Mouse (Mus musculus) heart, postnatal 36 days (tissue): ENCODE data around the gene Rnpep. TPM values are rescaled to one million over a fixed set of nuclear protein-coding genes. Genes with fewer than 3 reads are reported as not detected.

Experiments
- DNase-seq, 2 experiments: peaks; one replicate each; pipeline ENCODE4 v3.0.0; 2021 to 2022
- intact Hi-C: fragments of 180-260 bp; cut with DNase I; formaldehyde crosslinking; loops from one replicate; pipeline ENCODE4 v1.15.1; 2025
- total RNA-seq, 2 experiments: library from RNA; stranded (reverse); gene quantifications; 2 replicates each; pipeline ENCODE4 v1.2.3; 2021

The Rnpep gene
- 10 to 100 TPM; 20.5 to 26.7 TPM for total RNA-seq

DNA sequence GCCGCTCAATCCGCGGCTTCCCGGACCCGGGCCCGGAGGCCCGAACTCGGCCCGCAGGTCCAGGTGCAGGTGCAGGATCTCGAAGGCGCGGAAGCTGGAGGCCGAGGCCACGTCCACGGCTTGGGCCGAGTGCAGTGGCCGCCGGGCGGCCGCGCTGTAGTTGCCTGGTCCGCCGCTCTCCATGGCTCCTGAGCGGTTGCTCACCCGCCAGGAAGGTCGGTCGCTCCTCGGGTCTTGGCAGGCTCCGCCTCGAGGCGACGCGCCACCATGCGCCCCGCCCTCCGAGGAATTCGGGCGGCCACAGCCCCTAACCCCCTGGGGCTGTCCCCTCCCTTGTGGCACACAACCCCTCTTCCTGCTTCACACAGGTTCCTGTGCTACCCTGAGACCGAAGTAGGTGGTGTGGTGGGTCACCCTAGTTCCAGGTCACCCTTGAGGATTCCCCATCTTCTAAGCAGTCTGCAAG is at the start of gene Rnpep:
Rnpep (minus strand) TSS at position 259 of the 466 bp plus-strand sequence.
- intact Hi-C loops = loop anchor here (1.0 to 2.0 kb wide), 2 partner anchors 29 to 85 kb away; partner anchors contain the start of gene Timm17a

DNA sequence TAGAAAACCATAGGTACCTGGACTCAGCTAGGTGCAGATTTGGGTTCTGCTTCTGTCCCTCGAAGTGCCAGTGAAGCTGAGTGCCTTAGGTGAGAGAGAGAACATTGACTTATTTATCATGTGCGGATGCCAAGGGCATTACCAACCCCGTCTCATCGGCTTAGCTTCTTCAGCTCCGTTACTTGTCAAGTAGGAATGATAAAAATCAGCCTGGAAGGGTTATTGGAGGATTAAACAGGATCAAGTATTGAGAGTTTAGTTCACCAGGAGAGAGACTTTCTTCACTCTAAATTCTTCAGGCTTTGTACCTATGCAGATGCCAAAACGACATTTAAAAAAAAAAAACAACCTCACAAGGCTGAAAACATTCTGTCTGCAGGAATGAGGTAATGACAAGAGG is 46.7 kb upstream of the Rnpep start:
- DNase-seq = no peak
- intact Hi-C loops = no loop called here

More for the DNA sequence above, at the start of gene Rnpep:
- peak; percentile 74 to 83 for DNase-seq

DNA sequence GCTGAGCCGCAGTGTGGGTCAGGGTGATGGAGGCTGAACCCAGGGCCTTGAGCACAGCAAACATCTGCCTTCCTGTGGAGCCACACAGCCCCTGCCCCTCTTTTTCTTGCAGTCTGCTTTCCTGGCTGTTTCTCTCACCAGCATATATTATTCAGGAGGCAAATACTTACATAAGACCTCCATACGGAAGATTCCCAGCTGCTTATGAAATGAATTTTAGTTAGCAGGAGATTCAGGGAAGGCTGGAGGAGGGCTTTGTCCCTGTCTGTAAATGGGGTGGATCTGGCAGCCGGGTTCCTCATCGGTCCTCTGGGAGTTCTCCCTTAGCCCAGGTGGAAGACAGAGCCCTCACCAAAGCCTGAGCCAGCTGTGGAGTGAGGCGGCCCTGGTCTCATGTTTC is 44.5 kb upstream of the Rnpep start:
- no peak for DNase-seq
- intact Hi-C loops = no loop called here

DNA sequence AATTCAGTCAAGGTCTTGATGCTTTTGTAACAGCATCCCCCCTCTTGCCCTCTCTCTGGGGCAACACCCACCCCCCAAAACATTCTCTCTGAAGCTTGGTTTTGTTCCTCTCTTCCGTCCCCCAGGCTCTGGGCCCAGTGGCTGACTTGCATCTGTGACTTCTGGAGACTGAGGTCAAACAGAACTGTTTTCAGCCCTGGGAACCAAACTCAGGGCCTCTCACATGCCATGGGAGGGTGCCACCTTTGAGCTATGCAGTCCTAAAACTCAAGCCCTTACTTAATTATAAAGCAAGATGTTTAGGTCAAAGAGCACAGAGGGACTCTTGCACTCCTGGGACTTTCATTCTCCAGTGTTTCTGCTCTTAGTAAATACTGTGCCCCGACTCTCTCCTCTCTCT is 42.0 kb upstream of the Rnpep start:
- intact Hi-C loops = no loop called here
- DNase-seq = no peak

DNA sequence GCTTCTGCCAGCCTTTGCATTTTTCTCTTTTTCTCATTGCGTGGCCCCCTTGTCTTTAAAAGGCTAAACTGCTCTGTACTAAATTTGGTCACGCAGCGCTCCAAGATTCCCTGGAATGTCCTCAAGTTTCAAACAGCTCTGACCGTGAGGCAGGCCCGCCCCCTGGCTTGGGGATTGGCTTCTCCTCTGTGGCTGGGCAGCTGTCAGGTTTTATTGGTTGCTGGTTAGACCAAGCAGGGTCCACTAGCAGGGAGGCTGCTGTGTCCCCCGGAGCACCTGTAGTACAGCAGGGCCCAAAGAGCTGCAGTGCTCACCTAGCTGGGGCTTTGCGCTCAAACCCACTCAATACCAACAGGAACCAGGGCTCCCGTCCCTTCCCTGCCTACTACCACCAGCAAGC is 40.7 kb upstream of the Rnpep start, which contains the start of gene Lmod1:
Lmod1 (plus strand) TSS at position 237 of the 400 bp plus-strand sequence.
- DNase-seq = peak; percentile 11 to 28
- intact Hi-C loops = no loop called here

DNA sequence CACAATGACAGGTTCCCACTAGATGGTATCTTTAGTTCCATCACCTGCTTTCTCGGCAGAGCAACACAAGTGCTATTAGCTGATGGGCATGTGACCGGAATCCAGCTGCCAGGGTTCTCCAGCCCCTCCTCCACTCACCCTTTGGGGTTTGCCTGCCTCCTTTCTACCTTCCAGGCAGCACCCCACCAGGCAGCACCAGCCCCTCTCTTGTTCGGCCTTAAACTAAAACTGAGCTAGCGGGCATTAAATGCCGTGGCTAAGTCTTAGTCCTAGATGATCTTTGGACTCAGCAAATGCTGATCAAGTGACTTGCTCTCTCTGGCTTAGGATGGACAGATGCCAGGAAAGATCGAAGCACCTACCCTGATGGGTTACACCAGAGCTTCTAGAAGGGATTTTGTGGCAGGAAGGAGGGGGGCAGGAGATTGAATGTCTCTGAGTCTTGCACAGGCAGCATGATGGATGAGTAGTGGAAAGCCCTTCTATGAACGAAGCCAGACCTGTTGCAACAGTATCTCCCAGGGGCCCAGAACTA is 39.5 kb upstream of the Rnpep start:
- intact Hi-C loops = no loop called here
- DNase-seq = no peak

DNA sequence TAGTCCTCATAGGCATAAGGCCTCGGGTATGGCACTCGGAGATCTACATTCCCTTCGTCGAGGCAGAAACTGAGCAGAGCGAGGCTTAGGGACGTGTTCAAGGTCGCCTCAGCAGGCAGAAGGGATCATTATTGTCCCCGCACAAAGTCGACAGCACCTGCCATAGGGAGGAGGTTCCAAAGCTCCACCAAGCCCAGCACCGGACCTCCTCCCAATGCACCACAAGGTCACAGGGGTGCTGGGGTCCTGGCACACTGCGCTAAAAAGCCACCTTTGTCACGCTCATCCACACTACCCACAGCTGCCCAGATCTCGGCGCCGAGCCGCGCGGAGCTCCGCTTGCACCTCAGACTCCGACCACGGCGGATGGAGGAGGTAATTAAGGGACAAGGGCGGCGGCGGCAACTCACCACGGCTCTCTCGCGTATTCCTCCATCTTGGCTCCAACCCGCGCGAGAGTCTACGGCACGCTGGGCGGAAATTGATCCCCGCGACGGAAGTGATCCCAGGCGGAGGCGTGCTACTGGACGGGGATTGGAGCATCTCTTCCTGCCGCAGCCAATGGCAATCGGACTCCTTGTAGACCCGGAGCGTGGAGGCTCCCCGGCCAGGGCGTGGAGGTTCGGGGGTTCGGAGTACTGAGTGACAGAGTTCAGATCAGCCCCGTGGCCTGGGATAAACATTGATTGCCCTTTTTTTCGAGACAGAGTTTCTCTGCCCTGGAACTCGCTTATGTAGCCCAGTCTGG is 29.6 kb upstream of the Rnpep start, which contains the start of gene Timm17a:
Timm17a (minus strand) TSS at position 495 of the 748 bp plus-strand sequence.
- DNase-seq = peak; percentile 89
- intact Hi-C loops = loop anchor here (1.0 to 2.0 kb wide), 2 partner anchors 29 to 55 kb away; partner anchors contain the start of gene Rnpep

DNA sequence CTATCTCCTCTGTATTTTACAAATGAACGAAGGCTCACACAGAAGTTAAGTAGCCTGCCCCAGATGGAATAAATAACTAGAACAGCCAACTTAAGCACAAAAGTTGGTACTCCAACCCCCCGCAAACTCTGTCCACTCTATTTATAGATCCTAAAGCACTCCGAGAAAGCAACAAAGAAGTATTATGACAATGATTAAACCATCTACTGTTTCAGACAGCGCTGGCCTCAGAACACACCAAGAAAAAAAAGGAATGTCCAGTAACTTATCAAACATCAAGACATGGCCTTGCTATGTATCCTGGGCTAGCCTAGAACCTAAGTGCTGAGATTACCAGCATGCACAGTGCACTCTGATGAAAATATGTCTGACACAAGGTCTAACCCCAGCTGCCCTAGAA is 28.3 kb upstream of the Rnpep start:
- intact Hi-C loops = loop anchor here (2.0 kb wide), 1 partner anchor 57 kb away; no protein-coding TSS in a partner anchor
- DNase-seq = no peak

DNA sequence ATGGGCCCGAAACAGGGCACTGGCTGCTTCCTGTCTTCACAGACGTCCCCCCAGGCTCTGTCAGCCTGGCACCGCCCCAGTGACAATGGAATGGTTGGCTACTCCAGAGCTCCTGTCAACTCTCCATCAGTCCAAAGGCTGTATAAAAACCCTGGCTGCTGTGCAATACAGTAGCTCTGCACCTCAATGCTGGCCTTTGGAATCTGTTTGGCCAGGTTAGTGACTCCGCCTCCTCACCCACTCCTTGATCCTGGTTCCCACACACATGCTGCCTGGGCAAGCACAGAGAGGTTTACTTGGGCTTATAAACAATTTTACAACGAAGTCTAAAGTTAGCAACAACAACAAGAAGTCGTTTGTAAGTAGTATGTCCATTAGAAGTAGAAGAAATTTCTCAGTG is 27.5 kb upstream of the Rnpep start:
- intact Hi-C loops = no loop called here
- DNase-seq = no peak

- intact Hi-C loops = no loop called here
- DNase-seq = no peak
Measured at GRCm38 (mm10) chr1:135290908-135291307, 7.0 kb upstream of the Rnpep start.

GRCm38 (mm10) chr1:135286311-135286710 is 2.4 kb upstream of the Rnpep start:
- no peak for DNase-seq
- intact Hi-C loops = no loop called here

GRCm38 (mm10) chr1:135283287-135283825 is 528 bp downstream of the Rnpep start:
- intact Hi-C loops = loop anchor here (2.0 kb wide), 1 partner anchor 85 kb away; no protein-coding TSS in a partner anchor
- DNase-seq = peak in 1 of 2 experiments; percentile 52

GRCm38 (mm10) chr1:135282536-135283286 is 1.2 kb downstream of the Rnpep start:
- DNase-seq = peak; percentile 25 to 38

DNA sequence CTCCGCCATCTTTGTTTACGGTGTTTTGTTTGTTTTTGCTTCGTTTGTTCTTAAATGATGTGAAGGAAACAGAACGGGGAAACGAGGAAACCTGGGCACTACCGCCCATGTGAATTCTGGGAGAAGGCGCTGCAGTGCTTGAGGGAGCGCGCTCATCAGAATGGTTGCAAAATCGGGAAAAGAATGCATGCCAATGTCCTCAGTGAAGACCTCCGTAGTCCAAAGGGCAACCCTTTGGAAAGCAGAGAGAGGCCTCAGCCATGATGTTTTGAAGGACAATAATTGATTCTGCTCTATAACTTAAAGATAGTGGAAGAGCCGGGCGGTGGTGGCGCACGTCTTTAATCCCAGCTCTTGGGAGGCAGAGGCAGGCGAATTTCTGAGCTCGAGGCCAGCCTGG is 2.0 kb downstream of the Rnpep start:
- no peak for DNase-seq
- intact Hi-C loops = loop anchor here (2.0 kb wide), 1 partner anchor 87 kb away; no protein-coding TSS in a partner anchor

More at GRCm38 (mm10) chr1:135282536-135283286, 1.2 kb downstream of the Rnpep start:
- intact Hi-C loops = loop anchor here (2.0 kb wide), 1 partner anchor 86 kb away; no protein-coding TSS in a partner anchor

- DNase-seq = peak; percentile 60 to 65
- intact Hi-C loops = no loop called here
Measured at GRCm38 (mm10) chr1:135280646-135281045, 3.2 kb downstream of the Rnpep start.

DNA sequence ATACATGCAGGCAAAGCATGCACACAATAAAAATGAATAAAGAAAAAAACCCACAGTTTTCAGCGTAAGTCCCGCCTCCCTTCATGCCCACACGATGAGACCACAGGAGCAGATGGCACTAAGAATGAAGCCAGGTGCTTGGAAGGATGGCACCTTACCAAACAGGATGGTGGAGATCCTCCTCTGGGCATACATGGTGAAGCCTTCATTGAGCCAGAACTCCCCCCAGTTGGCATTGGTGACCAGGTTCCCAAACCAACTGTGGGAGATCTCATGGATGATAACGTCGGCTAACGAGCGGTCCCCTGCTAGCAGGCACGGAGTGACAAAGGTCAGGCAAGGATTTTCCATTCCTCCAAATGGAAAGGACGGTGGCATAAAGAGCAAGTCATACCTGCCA is 12.5 kb downstream of the Rnpep start:
- no peak for DNase-seq
- intact Hi-C loops = no loop called here

- intact Hi-C loops = no loop called here
- no peak for DNase-seq
Measured at GRCm38 (mm10) chr1:135267663-135268446, 16.0 kb downstream of the Rnpep start.

GRCm38 (mm10) chr1:135265834-135266233 is 18.1 kb downstream of the Rnpep start:
- intact Hi-C loops = no loop called here
- no peak for DNase-seq

- DNase-seq = no peak
- intact Hi-C loops = no loop called here
Measured at GRCm38 (mm10) chr1:135263316-135263715, 20.6 kb downstream of the Rnpep start.

DNA sequence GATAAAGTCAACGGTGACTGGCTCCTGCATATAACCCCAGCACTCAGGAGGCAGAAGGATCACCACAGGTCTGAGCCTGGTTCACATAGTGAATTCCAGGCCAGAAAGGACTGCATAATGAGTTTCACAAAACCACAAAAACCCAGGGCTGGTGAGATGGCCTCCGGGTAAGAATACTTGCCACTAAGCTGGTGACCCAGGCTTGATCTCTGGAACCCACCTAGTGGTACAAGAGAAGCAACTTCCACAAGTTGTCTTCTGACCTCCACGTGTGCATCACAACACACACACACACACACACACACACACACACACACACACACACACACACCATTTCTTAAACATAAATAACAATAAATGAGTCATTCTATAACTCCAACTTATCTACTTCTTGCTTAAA is 21.6 kb downstream of the Rnpep start:
- no peak for DNase-seq
- intact Hi-C loops = no loop called here
